Mouse (Mus musculus): ENCODE data around the gene Tiam2. TPM values are rescaled to one million over a fixed set of nuclear protein-coding genes. Genes with fewer than 3 reads are reported as not detected.

Tiam2 gene
- polyA plus RNA-seq, 1 experiment from 2014 or later: 3.1 TPM

- no peak overlapping the region for H3K4me3 ChIP-seq (ENCODE audit: low read length)
- no peaks in the 10 kb centered on the region for H3K36me3 ChIP-seq (ENCODE audit: control insufficient read depth, insufficient read depth, low read length)
- no peak overlapping the region for H3K9ac ChIP-seq (ENCODE audit: low read depth, low read length)
- 70% methylated on average over 10 of the region's 10 CpGs for WGBS
- ATAC-seq: no peak
- no peaks in the 10 kb centered on the region for H3K27me3 ChIP-seq (replicated peaks; ENCODE audit: control insufficient read depth, insufficient read depth, low read length)
- no peak overlapping the region for H3K27ac ChIP-seq (ENCODE audit: low read length)
- no peak overlapping the region for H3K4me2 ChIP-seq (ENCODE audit: low read depth, low read length)
- H3K4me1 ChIP-seq (ENCODE audit: control insufficient read depth, insufficient read depth, low read length): no peaks in the 10 kb centered on the region
- H3K9me3 ChIP-seq (ENCODE audit: control insufficient read depth, low read length): no peaks in the 10 kb centered on the region
Observed at GRCm38 (mm10) chr17:3432590-3433498, 106.5 kb downstream of the Tiam2 start.

DNA sequence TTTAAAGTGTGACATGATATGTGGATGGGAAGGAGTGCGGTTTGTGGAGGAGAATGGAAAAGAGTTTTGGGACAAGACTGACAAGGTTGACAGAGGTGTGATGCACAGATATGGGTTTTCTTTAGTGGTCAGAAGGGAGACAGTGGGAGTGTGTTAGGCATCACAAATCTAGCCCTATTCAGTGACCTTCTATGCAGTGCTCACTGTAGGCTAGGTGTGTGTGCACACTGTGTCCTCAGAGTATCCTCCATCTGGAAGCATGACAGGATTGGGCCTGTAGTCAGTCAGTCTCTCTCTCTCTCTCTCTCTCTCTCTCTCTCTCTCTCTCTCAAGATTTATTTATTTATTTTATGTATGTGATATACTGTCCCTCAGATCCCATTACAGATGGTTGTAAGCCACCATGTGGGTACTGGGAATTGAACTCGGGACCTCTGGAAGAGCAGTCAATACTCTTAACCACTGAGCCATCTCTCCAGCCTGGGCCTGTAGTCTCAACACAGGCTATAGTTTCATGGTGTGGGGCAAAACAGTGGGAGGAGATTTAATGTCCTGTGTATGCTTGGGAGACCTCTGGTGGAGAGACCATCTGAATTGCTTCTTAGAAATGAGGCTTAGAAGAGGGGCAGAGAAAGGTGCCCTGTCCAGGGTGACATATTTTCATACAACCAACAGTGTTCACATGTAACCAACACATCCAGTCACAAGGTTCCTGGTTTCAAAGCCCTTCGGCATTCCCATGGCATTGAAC is 107.3 kb downstream of the Tiam2 start:
- no peak; the same call in 1 of the 2 replicates for ATAC-seq
- Histone ChIP-seq H3K4me2 (ENCODE audit: low read depth, low read length) (no peak overlapping the region), H3K9me3 (ENCODE audit: control insufficient read depth, low read length) (no peaks in the 10 kb centered on the region), H3K4me3 (ENCODE audit: low read length) (no peak overlapping the region), H3K9ac (ENCODE audit: low read depth, low read length) (no peak overlapping the region), H3K4me1 (ENCODE audit: control insufficient read depth, insufficient read depth, low read length) (no peaks in the 10 kb centered on the region), H3K27me3 (replicated peaks; ENCODE audit: control insufficient read depth, insufficient read depth, low read length) (no peaks in the 10 kb centered on the region), H3K36me3 (ENCODE audit: control insufficient read depth, insufficient read depth, low read length) (no peaks in the 10 kb centered on the region), H3K27ac (ENCODE audit: low read length) (no peak overlapping the region)
- 95% methylated on average over 3 of the region's 3 CpGs for WGBS

DNA sequence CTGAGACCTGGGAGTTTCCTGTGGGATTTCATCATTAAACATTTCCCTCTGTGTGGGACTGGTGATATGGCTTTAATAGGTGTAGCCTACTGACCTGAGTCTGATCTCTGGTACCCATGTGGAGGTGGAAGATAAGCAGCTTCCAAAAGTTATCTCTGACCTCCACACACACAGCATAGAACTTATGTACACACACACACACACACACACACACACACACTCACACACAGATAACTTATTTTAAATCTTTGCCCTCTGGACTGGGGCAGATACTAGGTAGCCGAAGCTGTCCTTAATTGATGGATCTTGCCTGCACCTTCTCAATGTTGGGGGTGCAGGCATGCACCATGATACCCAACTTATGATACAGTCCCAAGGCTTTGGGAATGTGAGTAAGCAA is 108.9 kb downstream of the Tiam2 start:
- Histone ChIP-seq H3K4me3 (ENCODE audit: low read length) (no peak overlapping the region), H3K27me3 (replicated peaks; ENCODE audit: control insufficient read depth, insufficient read depth, low read length) (no peaks in the 10 kb centered on the region), H3K27ac (ENCODE audit: low read length) (no peak overlapping the region), H3K9me3 (ENCODE audit: control insufficient read depth, low read length) (no peaks in the 10 kb centered on the region), H3K36me3 (ENCODE audit: control insufficient read depth, insufficient read depth, low read length) (no peaks in the 10 kb centered on the region), H3K4me1 (ENCODE audit: control insufficient read depth, insufficient read depth, low read length) (no peaks in the 10 kb centered on the region), H3K4me2 (ENCODE audit: low read depth, low read length) (no peak overlapping the region), H3K9ac (ENCODE audit: low read depth, low read length) (no peak overlapping the region)
- 52% methylated on average over 1 of the region's 1 CpGs for WGBS
- no peak for ATAC-seq

DNA sequence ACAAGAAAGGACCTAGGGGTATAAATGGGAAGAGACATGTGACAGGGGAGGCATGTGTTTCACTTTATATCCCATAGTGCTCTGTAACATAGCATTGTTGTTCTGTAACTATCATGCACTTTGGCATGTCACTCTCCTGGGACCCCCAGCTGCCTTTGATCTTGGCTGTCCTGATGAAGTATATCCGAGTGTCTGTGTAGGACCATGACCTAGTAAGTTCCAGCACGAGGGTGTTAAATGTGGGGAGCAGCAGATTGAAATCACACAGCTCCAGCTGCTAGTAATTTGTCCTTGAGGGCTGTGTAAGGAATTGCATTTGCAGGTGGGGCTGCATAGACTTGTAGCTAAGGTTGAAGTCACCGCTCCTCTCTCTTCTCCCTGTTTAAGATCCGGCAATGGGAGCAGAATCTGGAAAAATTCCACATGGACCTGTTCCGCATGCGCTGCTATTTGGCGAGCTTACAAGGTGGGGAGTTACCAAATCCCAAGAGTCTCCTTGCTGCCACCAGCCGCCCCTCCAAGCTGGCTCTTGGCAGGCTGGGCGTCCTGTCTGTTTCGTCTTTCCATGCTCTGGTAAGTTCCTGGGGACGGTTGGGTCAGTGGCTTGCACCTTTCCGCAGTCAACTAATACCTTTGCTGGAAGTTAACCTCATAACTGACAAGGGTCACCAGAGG is 110.6 kb downstream of the Tiam2 start:
- H3K4me1 ChIP-seq (ENCODE audit: control insufficient read depth, insufficient read depth, low read length): no peaks in the 10 kb centered on the region
- H3K4me2 ChIP-seq (ENCODE audit: low read depth, low read length): no peak overlapping the region
- no peak overlapping the region for H3K4me3 ChIP-seq (ENCODE audit: low read length)
- 77% methylated on average over 12 of the region's 12 CpGs for WGBS
- no peak overlapping the region for H3K27ac ChIP-seq (ENCODE audit: low read length)
- no peaks in the 10 kb centered on the region for H3K27me3 ChIP-seq (replicated peaks; ENCODE audit: control insufficient read depth, insufficient read depth, low read length)
- no peaks in the 10 kb centered on the region for H3K36me3 ChIP-seq (ENCODE audit: control insufficient read depth, insufficient read depth, low read length)
- ATAC-seq: no peak
- H3K9ac ChIP-seq (ENCODE audit: low read depth, low read length): no peak overlapping the region
- no peaks in the 10 kb centered on the region for H3K9me3 ChIP-seq (ENCODE audit: control insufficient read depth, low read length)

GRCm38 (mm10) chr17:3442526-3443401 is 116.4 kb downstream of the Tiam2 start:
- Histone ChIP-seq H3K4me3 (ENCODE audit: low read length) (no peak overlapping the region), H3K4me1 (ENCODE audit: control insufficient read depth, insufficient read depth, low read length) (peaks cover 4% of the 10 kb centered on the region; the same call in 1 of the 2 replicates), H3K36me3 (ENCODE audit: control insufficient read depth, insufficient read depth, low read length) (no peaks in the 10 kb centered on the region), H3K9ac (ENCODE audit: low read depth, low read length) (no peak overlapping the region), H3K9me3 (ENCODE audit: control insufficient read depth, low read length) (no peaks in the 10 kb centered on the region), H3K27me3 (replicated peaks; ENCODE audit: control insufficient read depth, insufficient read depth, low read length) (no peaks in the 10 kb centered on the region), H3K27ac (ENCODE audit: low read length) (no peak overlapping the region), H3K4me2 (ENCODE audit: low read depth, low read length) (no peak overlapping the region)
- 52% methylated on average over 10 of the region's 10 CpGs for WGBS
- 0 out of 2 replicates have a peak, but pooled peaks have one; percentile 11 for ATAC-seq

- Histone ChIP-seq H3K27ac (ENCODE audit: low read length) (no peak overlapping the region), H3K9me3 (ENCODE audit: control insufficient read depth, low read length) (no peaks in the 10 kb centered on the region), H3K4me1 (ENCODE audit: control insufficient read depth, insufficient read depth, low read length) (peaks cover 4% of the 10 kb centered on the region; the same call in 1 of the 2 replicates), H3K4me2 (ENCODE audit: low read depth, low read length) (no peak overlapping the region), H3K27me3 (replicated peaks; ENCODE audit: control insufficient read depth, insufficient read depth, low read length) (no peaks in the 10 kb centered on the region), H3K4me3 (ENCODE audit: low read length) (no peak overlapping the region), H3K9ac (ENCODE audit: low read depth, low read length) (no peak overlapping the region), H3K36me3 (ENCODE audit: control insufficient read depth, insufficient read depth, low read length) (no peaks in the 10 kb centered on the region)
- ATAC-seq: no peak; the same call in 1 of the 2 replicates
- 46% methylated on average over 8 of the region's 8 CpGs for WGBS
Observed at GRCm38 (mm10) chr17:3446191-3446950, 120.0 kb downstream of the Tiam2 start.

- H3K27me3 ChIP-seq (replicated peaks; ENCODE audit: control insufficient read depth, insufficient read depth, low read length): no peaks in the 10 kb centered on the region
- H3K4me2 ChIP-seq (ENCODE audit: low read depth, low read length): no peak overlapping the region
- H3K36me3 ChIP-seq (ENCODE audit: control insufficient read depth, insufficient read depth, low read length): no peaks in the 10 kb centered on the region
- H3K4me1 ChIP-seq (ENCODE audit: control insufficient read depth, insufficient read depth, low read length): no peaks in the 10 kb centered on the region
- H3K9ac ChIP-seq (ENCODE audit: low read depth, low read length): no peak overlapping the region
- WGBS: 38% methylated on average over 3 of the region's 3 CpGs
- peak; percentile 52 for ATAC-seq
- no peak overlapping the region for H3K27ac ChIP-seq (ENCODE audit: low read length)
- no peaks in the 10 kb centered on the region for H3K9me3 ChIP-seq (ENCODE audit: control insufficient read depth, low read length)
- no peak overlapping the region for H3K4me3 ChIP-seq (ENCODE audit: low read length)
Observed at GRCm38 (mm10) chr17:3448725-3449124, 122.4 kb downstream of the Tiam2 start.

- Histone ChIP-seq H3K4me2 (ENCODE audit: low read depth, low read length) (no peak overlapping the region), H3K9ac (ENCODE audit: low read depth, low read length) (no peak overlapping the region), H3K36me3 (ENCODE audit: control insufficient read depth, insufficient read depth, low read length) (no peaks in the 10 kb centered on the region), H3K4me3 (ENCODE audit: low read length) (no peak overlapping the region), H3K4me1 (ENCODE audit: control insufficient read depth, insufficient read depth, low read length) (no peaks in the 10 kb centered on the region), H3K27ac (ENCODE audit: low read length) (no peak overlapping the region), H3K9me3 (ENCODE audit: control insufficient read depth, low read length) (no peaks in the 10 kb centered on the region), H3K27me3 (replicated peaks; ENCODE audit: control insufficient read depth, insufficient read depth, low read length) (no peaks in the 10 kb centered on the region)
- peak; percentile 49 for ATAC-seq
- 71% methylated on average over 2 of the region's 2 CpGs for WGBS
Observed at GRCm38 (mm10) chr17:3451077-3451476, 124.7 kb downstream of the Tiam2 start.
